Mouse (Mus musculus) liver (tissue): ENCODE measurements around the gene Hist1h2af.
A peak's percentile ranks its signal among the peaks of the same experiment; 100 is the strongest.

Experiments used
- DNase-seq: peaks from one replicate; pipeline ENCODE4 v3.0.0-alpha.2; 2020; ENCODE audit warnings: mixed read lengths

The Hist1h2af gene

GRCm38 (mm10) chr13:23576906-23577639, 43.4 kb downstream of the Hist1h2af start:
- peak; percentile 28 for DNase-seq

GRCm38 (mm10) chr13:23577835-23578234, 44.1 kb downstream of the Hist1h2af start:
- DNase-seq: no peak

- peak; percentile 94 for DNase-seq
Observed at GRCm38 (mm10) chr13:23581408-23582218, 47.9 kb downstream of the Hist1h2af start, which contains the start of gene Hist1h4d. Gene Hist1h4d, plus strand, starts transcription at chr13:23581598.

- peak; percentile 25 for DNase-seq
Observed at GRCm38 (mm10) chr13:23582219-23583056, 48.7 kb downstream of the Hist1h2af start.

GRCm38 (mm10) chr13:23583387-23584068, 49.8 kb downstream of the Hist1h2af start:
- DNase-seq: no peak
